Mouse (Mus musculus) liver, embryonic 12.5 days (tissue): ENCODE measurements around the gene Atp6v1b1. TPM values are rescaled to one million over a fixed set of nuclear protein-coding genes. Genes with fewer than 3 reads are reported as not detected.
"Not testable (repeated sequence)": the region's sequence is repeated elsewhere in the genome, so short reads cannot be mapped to it uniquely, and the experiment has no call there.

Experiments
- ATAC-seq: fragments of 200-750 bp; cut with Nextera tagmentation; 2 replicates; pipeline ENCODE4 v1.8.0; 2017; ENCODE audit warnings: moderate number of reproducible peaks, mild to moderate bottlenecking, moderate library complexity
- H3K27ac ChIP-seq: fragments of 300-500 bp; sonication (generic); 2 replicates; pipeline ENCODE4 v1.5.1; 2016; ENCODE audit warnings: mild to moderate bottlenecking
- H3K27me3 ChIP-seq: fragments of 300-500 bp; sonication (generic); replicated peaks from 2 replicates; pipeline ENCODE4 v1.6.1; 2016; ENCODE audit warnings: mild to moderate bottlenecking, moderate library complexity
- H3K36me3 ChIP-seq: fragments of 300-500 bp; sonication (generic); 2 replicates; pipeline ENCODE4 v1.6.1; 2016; ENCODE audit warnings: mild to moderate bottlenecking, moderate library complexity
- H3K4me1 ChIP-seq: fragments of 300-500 bp; sonication (generic); 2 replicates; pipeline ENCODE4 v1.6.1; 2016
- H3K4me2 ChIP-seq: fragments of 300-500 bp; sonication (generic); 2 replicates; pipeline ENCODE4 v1.6.1; 2016; ENCODE audit warnings: mild to moderate bottlenecking, moderate library complexity
- H3K4me3 ChIP-seq: fragments of 300-500 bp; sonication (generic); 2 replicates; pipeline ENCODE4 v1.5.1; 2016; ENCODE audit warnings: mild to moderate bottlenecking, moderate library complexity
- H3K9ac ChIP-seq: fragments of 300-500 bp; sonication (generic); 2 replicates; pipeline ENCODE4 v1.6.1; 2016; ENCODE audit warnings: mild to moderate bottlenecking, moderate library complexity
- H3K9me3 ChIP-seq: fragments of 300-500 bp; sonication (generic); replicated peaks from 2 replicates; pipeline ENCODE4 v1.6.1; 2016; ENCODE audit warnings: mild to moderate bottlenecking, moderate library complexity
- WGBS: fragments of 180-500 bp; shearing (Covaris S2); methylation state at CpG from one replicate; pipeline ENCODE4 v1.1.7; 2016; ENCODE audit not compliant: insufficient replicate concordance; 5-methylcytosine and 5-hydroxymethylcytosine counted together
- polyA plus RNA-seq: library from polyadenylated mRNA; unstranded; fragments of >200 nt; fragmentation: Nextera tagmentation; extraction: Ambion mirVana; gene quantifications from 2 replicates; pipeline ENCODE4 v1.2.1, GENCODE M21; 2016

The Atp6v1b1 gene
- polyA plus RNA-seq, 1 experiment from 2014 or later, result not detected

GRCm38 (mm10) chr6:83790533-83790932, 47.7 kb downstream of the Atp6v1b1 start:
- 73% methylated on average over 5 of the region's 5 CpGs for WGBS
- H3K4me2 ChIP-seq, result not testable (repeated sequence)

DNA sequence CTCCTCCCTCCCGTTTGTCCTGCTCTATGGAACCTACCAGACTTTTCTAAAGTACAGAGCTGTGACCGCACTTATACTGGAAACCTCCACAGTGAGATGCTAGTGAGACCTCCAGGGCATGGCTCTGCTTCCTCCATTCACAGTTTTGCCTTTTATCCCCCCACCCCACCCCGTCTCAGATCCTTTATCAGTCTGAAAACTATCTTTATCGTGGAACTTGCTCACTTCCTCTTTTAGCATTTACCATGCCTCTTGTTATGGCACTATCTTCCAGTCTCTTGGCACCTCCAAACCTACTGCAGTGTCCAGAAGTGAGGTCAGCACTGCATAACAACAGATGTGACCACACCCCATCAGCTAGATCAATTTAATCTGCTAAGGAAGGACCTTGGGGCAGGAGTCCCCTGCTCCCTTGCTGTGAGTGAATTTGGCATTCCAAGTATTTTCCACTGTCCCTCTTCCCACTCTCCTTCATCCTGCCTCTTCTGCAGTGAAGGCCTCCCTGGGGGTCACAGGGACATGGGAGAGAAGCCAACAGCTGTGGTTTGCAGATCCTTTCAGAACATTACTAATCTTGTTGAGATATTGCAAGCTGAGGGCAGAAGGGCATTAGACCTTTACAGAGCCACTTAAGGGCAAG, 48.6 kb downstream of the Atp6v1b1 start:
- Histone ChIP-seq H3K36me3 (no peaks in the 10 kb centered on the region), H3K9ac (no peak overlapping the region), H3K4me1 (peaks cover 30% of the 10 kb centered on the region), H3K4me2 (no peak overlapping the region), H3K27me3 (0 out of 2 replicates have a peak, but pooled peaks cover 7% of the 10 kb centered on the region), H3K27ac (no peak overlapping the region), H3K9me3 (no peaks in the 10 kb centered on the region), H3K4me3 (no peak overlapping the region)
- WGBS, result 26% methylated on average over 4 of the region's 4 CpGs
- ATAC-seq, result no peak

More at GRCm38 (mm10) chr6:83790533-83790932, 47.7 kb downstream of the Atp6v1b1 start:
- not testable (repeated sequence) for H3K27ac ChIP-seq, ATAC-seq, H3K36me3 ChIP-seq, H3K4me3 ChIP-seq, H3K9ac ChIP-seq, H3K9me3 ChIP-seq, H3K27me3 ChIP-seq
- H3K4me1 ChIP-seq, result peaks cover 27% of the 10 kb centered on the region

GRCm38 (mm10) chr6:83794760-83795296, 52.0 kb downstream of the Atp6v1b1 start, which contains the start of gene Nagk:
Gene Nagk, plus strand, starts transcription at chr6:83794982.
- ATAC-seq, result peak; percentile 95
- peak within 1 kb of the TSS; percentile 96 for H3K27ac ChIP-seq
- no peaks in the 10 kb centered on the region; the same call in 1 of the 2 replicates for H3K36me3 ChIP-seq
- no peaks in the 10 kb centered on the region for H3K9me3 ChIP-seq
- peak within 1 kb of the TSS; percentile 97 for H3K4me2 ChIP-seq
- 0 out of 2 replicates have a peak, but pooled peaks cover 14% of the 10 kb centered on the region for H3K27me3 ChIP-seq
- under 1% methylated on average over 43 of the region's 43 CpGs for WGBS
- H3K9ac ChIP-seq, result peak within 1 kb of the TSS; percentile 72
- peak within 1 kb of the TSS; percentile 71 for H3K4me3 ChIP-seq
- peaks cover 32% of the 10 kb centered on the region for H3K4me1 ChIP-seq

DNA sequence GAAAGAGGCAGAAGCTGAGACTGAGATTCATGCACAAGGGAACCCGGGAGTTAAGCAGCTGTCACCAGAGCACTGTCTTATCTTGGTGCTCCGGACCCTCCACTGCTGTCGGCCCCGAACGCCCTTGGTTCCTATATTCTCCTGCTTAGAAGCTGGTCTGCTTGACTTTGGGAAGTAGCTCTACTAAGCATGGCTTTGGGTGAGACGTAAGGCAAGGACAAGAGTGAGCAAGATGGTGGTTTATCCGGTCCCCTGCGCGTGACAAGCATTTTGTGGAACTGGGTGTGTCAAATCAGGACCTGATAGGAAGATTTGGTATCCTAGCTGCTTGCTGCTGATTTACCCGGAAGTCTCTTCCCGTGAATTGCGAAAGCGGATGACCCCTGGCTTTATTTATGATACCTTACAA, 52.7 kb downstream of the Atp6v1b1 start:
- H3K27me3 ChIP-seq, result 0 out of 2 replicates have a peak, but pooled peaks cover 14% of the 10 kb centered on the region
- H3K9ac ChIP-seq, result peak overlapping the region; percentile 72
- peak overlapping the region; percentile 96 for H3K27ac ChIP-seq
- no peaks in the 10 kb centered on the region for H3K9me3 ChIP-seq
- WGBS, result 4% methylated on average over 13 of the region's 13 CpGs
- peak overlapping the region; percentile 71 for H3K4me3 ChIP-seq
- ATAC-seq, result peak; percentile 14
- H3K4me1 ChIP-seq, result peaks cover 32% of the 10 kb centered on the region
- H3K4me2 ChIP-seq, result peak overlapping the region; percentile 97
- peaks cover 4% of the 10 kb centered on the region; the same call in 1 of the 2 replicates for H3K36me3 ChIP-seq

GRCm38 (mm10) chr6:83796686-83797085, 53.9 kb downstream of the Atp6v1b1 start:
- H3K9me3 ChIP-seq, result no peaks in the 10 kb centered on the region
- no peak overlapping the region for H3K4me3 ChIP-seq
- no peak for ATAC-seq
- H3K36me3 ChIP-seq, result peaks cover 16% of the 10 kb centered on the region
- peaks cover 25% of the 10 kb centered on the region for H3K4me1 ChIP-seq
- H3K9ac ChIP-seq, result no peak overlapping the region
- WGBS, result 58% methylated on average over 3 of the region's 3 CpGs
- 0 out of 2 replicates have a peak, but pooled peaks cover 14% of the 10 kb centered on the region for H3K27me3 ChIP-seq
- H3K4me2 ChIP-seq, result no peak overlapping the region
- no peak overlapping the region for H3K27ac ChIP-seq

GRCm38 (mm10) chr6:83802033-83802432, 59.2 kb downstream of the Atp6v1b1 start:
- no peaks in the 10 kb centered on the region for H3K9me3 ChIP-seq
- no peaks in the 10 kb centered on the region for H3K4me1 ChIP-seq
- no peak for ATAC-seq
- 0 out of 2 replicates have a peak, but pooled peaks cover 6% of the 10 kb centered on the region for H3K27me3 ChIP-seq
- no peak overlapping the region for H3K4me2 ChIP-seq
- no peak overlapping the region for H3K9ac ChIP-seq
- H3K36me3 ChIP-seq, result peaks cover 29% of the 10 kb centered on the region
- no peak overlapping the region for H3K4me3 ChIP-seq
- 77% methylated on average over 5 of the region's 5 CpGs for WGBS
- H3K27ac ChIP-seq, result no peak overlapping the region

DNA sequence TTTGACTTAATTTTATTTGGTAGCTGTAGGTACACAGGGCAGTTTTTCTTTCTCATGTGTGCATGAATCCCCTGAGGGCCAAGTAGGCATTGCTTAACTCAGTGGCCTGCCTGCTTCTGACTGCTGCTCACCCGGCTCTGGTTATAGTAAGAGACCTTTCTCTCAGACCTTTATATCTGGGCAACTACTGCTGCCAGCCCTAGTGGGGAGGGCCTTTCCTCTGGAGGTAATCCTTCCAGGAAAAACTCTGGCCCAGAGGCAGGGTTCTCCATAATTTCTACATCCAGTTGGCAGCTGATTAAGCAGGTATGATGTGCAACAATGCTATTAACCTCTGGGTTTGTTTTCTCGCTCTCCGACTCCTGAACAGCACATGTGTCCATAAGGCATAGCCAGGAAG, 60.1 kb downstream of the Atp6v1b1 start:
- Histone ChIP-seq H3K4me1 (no peaks in the 10 kb centered on the region), H3K27ac (no peak overlapping the region), H3K36me3 (peaks cover 29% of the 10 kb centered on the region), H3K9ac (no peak overlapping the region), H3K9me3 (no peaks in the 10 kb centered on the region), H3K4me3 (no peak overlapping the region), H3K4me2 (no peak overlapping the region), H3K27me3 (no peaks in the 10 kb centered on the region)
- ATAC-seq, result no peak
- 80% methylated on average over 3 of the region's 3 CpGs for WGBS

Other genes starting within 250 kb of the Atp6v1b1 start
- 28.2 and 30.4 TPM in 2 replicates for gene Dguok, start 236.0 kb upstream of the Atp6v1b1 start, polyA plus RNA-seq
- gene Actg2, start 206.7 kb upstream of the Atp6v1b1 start, polyA plus RNA-seq, result 5.7 and 6.7 TPM in 2 replicates
- 11.7 and 13.4 TPM in 2 replicates for gene Stambp, start 170.3 kb upstream of the Atp6v1b1 start, polyA plus RNA-seq
- gene Clec4f, start 86.8 kb upstream of the Atp6v1b1 start, polyA plus RNA-seq, result 2.1 and 2.9 TPM in 2 replicates
- gene Cd207, start 65.1 kb upstream of the Atp6v1b1 start, polyA plus RNA-seq, result 0.11 TPM in 1 of 2 replicates, not detected in the other
- not detected in 2 replicates for gene Vax2, start 31.7 kb upstream of the Atp6v1b1 start, polyA plus RNA-seq
- not detected in 2 replicates for gene Ankrd53, start 19.7 kb downstream of the Atp6v1b1 start, polyA plus RNA-seq
- gene Tex261, start 32.8 kb downstream of the Atp6v1b1 start, polyA plus RNA-seq, result 54.6 and 56.1 TPM in 2 replicates
- gene Nagk, start 52.0 kb downstream of the Atp6v1b1 start, polyA plus RNA-seq, result 13.5 and 15.8 TPM in 2 replicates
- gene Paip2b, start 88.8 kb downstream of the Atp6v1b1 start, polyA plus RNA-seq, result 4.3 and 4.9 TPM in 2 replicates
- gene Zfp638, start 124.1 kb downstream of the Atp6v1b1 start, polyA plus RNA-seq, result 29.7 and 30.5 TPM in 2 replicates